Mouse (Mus musculus): ENCODE results near the gene Id3. TPM values are rescaled to one million over a fixed set of nuclear protein-coding genes. Genes with fewer than 3 reads are reported as not detected.

Gene Id3
- total and polyA plus RNA-seq, 2 experiments from 2014 or later, result 134 to 177 TPM

- Histone ChIP-seq H3K27ac (ENCODE audit: low read depth, low read length) (no peak overlapping the region), H3K9me3 (ENCODE audit: low read length) (no peaks in the 10 kb centered on the region), H3K9ac (no peak overlapping the region), H3K27me3 (ENCODE audit: insufficient read depth, low read length) (no peaks in the 10 kb centered on the region), H3K4me3 (ENCODE audit: low read depth, low read length) (no peak overlapping the region), H3K4me2 (ENCODE audit: low read depth) (no peak overlapping the region), H3K4me1 (ENCODE audit: insufficient read depth) (no peaks in the 10 kb centered on the region), H3K36me3 (ENCODE audit: insufficient read depth) (no peaks in the 10 kb centered on the region)
- 1% methylated on average over 11 of the region's 11 CpGs for WGBS
- peak; percentile 95 for TF ChIP-seq CTCF (IDR thresholded peaks at IDR 0.05; ENCODE audit: low read depth)
- peak; percentile 90 for DNase-seq
- peak; percentile 76 for ATAC-seq
Measured at GRCm38 (mm10) chr4:136163448-136163847, 20.2 kb downstream of the Id3 start.

GRCm38 (mm10) chr4:136164981-136165380 is 21.7 kb downstream of the Id3 start:
- Histone ChIP-seq H3K9me3 (ENCODE audit: low read length) (no peaks in the 10 kb centered on the region), H3K4me1 (ENCODE audit: insufficient read depth) (no peaks in the 10 kb centered on the region), H3K4me2 (ENCODE audit: low read depth) (no peak overlapping the region), H3K36me3 (ENCODE audit: insufficient read depth) (no peaks in the 10 kb centered on the region), H3K27ac (ENCODE audit: low read depth, low read length) (no peak overlapping the region), H3K4me3 (ENCODE audit: low read depth, low read length) (no peak overlapping the region), H3K9ac (no peak overlapping the region), H3K27me3 (ENCODE audit: insufficient read depth, low read length) (no peaks in the 10 kb centered on the region)
- TF ChIP-seq CTCF (IDR thresholded peaks at IDR 0.05; ENCODE audit: low read depth), result no peak
- 82% methylated on average over 8 of the region's 8 CpGs for WGBS
- DNase-seq (no peak), ATAC-seq (no peak)

- H3K4me1 ChIP-seq (ENCODE audit: insufficient read depth), result no peaks in the 10 kb centered on the region
- no peak for TF ChIP-seq CTCF (IDR thresholded peaks at IDR 0.05; ENCODE audit: low read depth)
- no peaks in the 10 kb centered on the region for H3K36me3 ChIP-seq (ENCODE audit: insufficient read depth)
- no peaks in the 10 kb centered on the region for H3K9me3 ChIP-seq (ENCODE audit: low read length)
- no peak for ATAC-seq
- H3K9ac ChIP-seq, result no peak overlapping the region
- no peak for DNase-seq
- no peak overlapping the region for H3K4me2 ChIP-seq (ENCODE audit: low read depth)
- WGBS, result 83% methylated on average over 3 of the region's 3 CpGs
- H3K27ac ChIP-seq (ENCODE audit: low read depth, low read length), result no peak overlapping the region
- H3K27me3 ChIP-seq (ENCODE audit: insufficient read depth, low read length), result no peaks in the 10 kb centered on the region
- no peak overlapping the region for H3K4me3 ChIP-seq (ENCODE audit: low read depth, low read length)
Measured at GRCm38 (mm10) chr4:136167701-136168100, 24.4 kb downstream of the Id3 start.

- H3K9ac ChIP-seq, result no peak overlapping the region
- H3K4me3 ChIP-seq (ENCODE audit: low read depth, low read length), result no peak overlapping the region
- no peak for ATAC-seq
- no peaks in the 10 kb centered on the region for H3K9me3 ChIP-seq (ENCODE audit: low read length)
- 89% methylated on average over 4 of the region's 4 CpGs for WGBS
- no peak for DNase-seq
- no peaks in the 10 kb centered on the region for H3K36me3 ChIP-seq (ENCODE audit: insufficient read depth)
- no peak overlapping the region for H3K27ac ChIP-seq (ENCODE audit: low read depth, low read length)
- H3K27me3 ChIP-seq (ENCODE audit: insufficient read depth, low read length), result no peaks in the 10 kb centered on the region
- H3K4me2 ChIP-seq (ENCODE audit: low read depth), result no peak overlapping the region
- no peaks in the 10 kb centered on the region for H3K4me1 ChIP-seq (ENCODE audit: insufficient read depth)
- TF ChIP-seq CTCF (IDR thresholded peaks at IDR 0.05; ENCODE audit: low read depth), result no peak
Measured at GRCm38 (mm10) chr4:136170401-136170800, 27.1 kb downstream of the Id3 start.

- Histone ChIP-seq H3K9ac (peak overlapping the region; percentile 51), H3K9me3 (ENCODE audit: low read length) (no peaks in the 10 kb centered on the region), H3K36me3 (ENCODE audit: insufficient read depth) (no peaks in the 10 kb centered on the region), H3K27ac (ENCODE audit: low read depth, low read length) (no peak overlapping the region), H3K4me3 (ENCODE audit: low read depth, low read length) (peak overlapping the region; percentile 54), H3K4me2 (ENCODE audit: low read depth) (peak overlapping the region; percentile 100), H3K4me1 (ENCODE audit: insufficient read depth) (no peaks in the 10 kb centered on the region), H3K27me3 (ENCODE audit: insufficient read depth, low read length) (no peaks in the 10 kb centered on the region)
- TF ChIP-seq CTCF (IDR thresholded peaks at IDR 0.05; ENCODE audit: low read depth), result no peak
- ATAC-seq, result no peak
- 13% methylated on average over 12 of the region's 12 CpGs for WGBS
- no peak for DNase-seq
Measured at GRCm38 (mm10) chr4:136171455-136171854, 28.2 kb downstream of the Id3 start.

GRCm38 (mm10) chr4:136172011-136172541 is 28.8 kb downstream of the Id3 start, which contains the start of gene E2f2:
E2f2 (plus strand) TSS chr4:136172394.
- no peaks in the 10 kb centered on the region for H3K9me3 ChIP-seq (ENCODE audit: low read length)
- under 1% methylated on average over 35 of the region's 35 CpGs for WGBS
- ATAC-seq (peak; percentile 88), DNase-seq (peak; percentile 85)
- no peaks in the 10 kb centered on the region for H3K4me1 ChIP-seq (ENCODE audit: insufficient read depth)
- peak within 1 kb of the TSS; percentile 51 for H3K9ac ChIP-seq
- no peak within 1 kb of the TSS for H3K27ac ChIP-seq (ENCODE audit: low read depth, low read length)
- H3K4me2 ChIP-seq (ENCODE audit: low read depth), result peak within 1 kb of the TSS; percentile 100
- peak within 1 kb of the TSS; percentile 54 for H3K4me3 ChIP-seq (ENCODE audit: low read depth, low read length)
- no peaks in the 10 kb centered on the region for H3K27me3 ChIP-seq (ENCODE audit: insufficient read depth, low read length)
- no peaks in the 10 kb centered on the region for H3K36me3 ChIP-seq (ENCODE audit: insufficient read depth)
- no peak for TF ChIP-seq CTCF (IDR thresholded peaks at IDR 0.05; ENCODE audit: low read depth)

GRCm38 (mm10) chr4:136172542-136173209 is 29.4 kb downstream of the Id3 start:
- no peak overlapping the region for H3K27ac ChIP-seq (ENCODE audit: low read depth, low read length)

More at GRCm38 (mm10) chr4:136172542-136173209, 29.4 kb downstream of the Id3 start:
- H3K4me1 ChIP-seq (ENCODE audit: insufficient read depth), result no peaks in the 10 kb centered on the region
- no peaks in the 10 kb centered on the region for H3K36me3 ChIP-seq (ENCODE audit: insufficient read depth)
- H3K9me3 ChIP-seq (ENCODE audit: low read length), result no peaks in the 10 kb centered on the region
- H3K27me3 ChIP-seq (ENCODE audit: insufficient read depth, low read length), result no peaks in the 10 kb centered on the region
- peak overlapping the region; percentile 54 for H3K4me3 ChIP-seq (ENCODE audit: low read depth, low read length)
- H3K4me2 ChIP-seq (ENCODE audit: low read depth), result peak overlapping the region; percentile 100
- under 1% methylated on average over 66 of the region's 67 CpGs for WGBS
- no peak for TF ChIP-seq CTCF (IDR thresholded peaks at IDR 0.05; ENCODE audit: low read depth)
- no peak; the same call in 1 of the 2 replicates for ATAC-seq
- H3K9ac ChIP-seq, result 0 out of 2 replicates have a peak overlapping the region, but pooled peaks have one; percentile 22
- DNase-seq, result peak; percentile 41

Measured in forebrain, postnatal 0 days (tissue).